Mouse (Mus musculus): ENCODE data around the gene Sorbs1. TPM values are rescaled to one million over a fixed set of nuclear protein-coding genes. Genes with fewer than 3 reads are reported as not detected.

The Sorbs1 gene
- polyA plus RNA-seq, 1 experiment: 84.4 TPM

DNA sequence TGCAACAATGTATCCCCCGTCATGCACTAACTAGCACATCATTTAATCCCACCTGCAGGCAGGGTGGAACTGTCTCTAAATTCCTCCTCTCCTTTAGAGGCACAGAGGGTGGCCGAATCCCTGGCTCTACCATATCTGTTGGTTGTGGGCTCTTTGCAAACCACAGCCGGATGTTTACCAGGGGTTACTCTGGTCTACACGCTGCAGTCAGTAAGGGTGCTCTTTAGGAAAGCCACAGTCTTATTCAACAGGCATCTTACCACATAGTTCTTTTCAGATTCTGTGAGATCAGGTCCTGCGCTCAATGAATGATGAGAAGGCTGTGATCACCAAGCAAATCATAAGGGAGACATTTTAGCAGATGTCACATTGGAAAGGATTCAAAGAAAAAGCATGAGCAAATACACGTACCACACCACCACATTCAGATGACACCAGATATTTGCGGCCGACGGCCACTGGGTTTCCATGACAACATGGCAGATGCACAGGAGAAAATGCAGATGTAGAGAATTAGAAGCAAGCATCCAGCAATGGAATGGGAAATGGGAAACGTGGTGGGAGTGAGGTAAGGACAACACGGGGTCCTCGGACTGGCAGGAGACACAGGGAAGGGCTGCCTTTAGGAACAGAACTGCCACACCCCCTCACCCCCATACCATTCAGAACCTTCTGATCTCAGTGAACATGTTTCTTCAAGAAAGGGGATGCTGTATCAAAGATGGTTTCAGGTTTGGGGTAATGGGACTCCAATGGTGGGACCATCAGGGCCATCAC lies 213.4 kb downstream of the Sorbs1 start:
- no peak overlapping the region for H3K9ac ChIP-seq (ENCODE audit: low read depth, poor library complexity, severe bottlenecking)
- H3K4me1 ChIP-seq (ENCODE audit: control insufficient read depth, insufficient read depth, low read length): no peaks in the 10 kb centered on the region
- no peaks in the 10 kb centered on the region for H3K27me3 ChIP-seq (ENCODE audit: control insufficient read depth, insufficient read depth, low read length, poor library complexity, severe bottlenecking)
- H3K4me3 ChIP-seq (ENCODE audit: low read depth, low read length): no peak overlapping the region
- TF ChIP-seq EP300 (IDR thresholded peaks at IDR 0.05; ENCODE audit: insufficient read depth, low read depth, low read length): no peak
- no peak for TF ChIP-seq POLR2A (IDR thresholded peaks at IDR 0.05; ENCODE audit: insufficient read depth, low read length)
- TF ChIP-seq CTCF (IDR thresholded peaks at IDR 0.05; ENCODE audit: low read depth, low read length): no peak
- no peaks in the 10 kb centered on the region for H3K9me3 ChIP-seq (replicated peaks; ENCODE audit: control insufficient read depth, insufficient read depth, low read length, poor library complexity, severe bottlenecking)
- H3K27ac ChIP-seq (ENCODE audit: insufficient read depth, low read length): no peak overlapping the region
- H3K36me3 ChIP-seq (ENCODE audit: control insufficient read depth, insufficient read depth, low read length, poor library complexity, severe bottlenecking): no peaks in the 10 kb centered on the region

DNA sequence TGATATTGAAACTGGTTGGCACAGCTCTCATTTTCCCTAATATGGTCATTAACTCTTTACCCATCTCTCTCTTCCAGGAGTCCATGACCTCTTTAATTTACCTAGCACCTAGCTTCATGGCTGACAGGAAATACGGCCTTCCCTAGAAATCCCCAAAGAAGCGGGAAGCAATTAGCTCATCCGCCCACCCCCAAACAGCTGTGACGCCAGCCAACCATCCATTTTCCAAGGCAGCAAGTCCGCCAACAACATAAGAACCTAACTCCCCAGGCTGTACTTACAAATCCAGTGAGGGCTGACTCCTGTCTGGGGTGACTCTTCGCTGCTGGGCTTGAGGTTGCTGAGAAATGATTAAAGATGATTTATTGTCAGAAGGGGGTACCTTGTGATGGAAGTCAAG lies 214.4 kb downstream of the Sorbs1 start:
- H3K9ac ChIP-seq (ENCODE audit: low read depth, poor library complexity, severe bottlenecking): no peak overlapping the region
- H3K4me3 ChIP-seq (ENCODE audit: low read depth, low read length): no peak overlapping the region
- H3K4me1 ChIP-seq (ENCODE audit: control insufficient read depth, insufficient read depth, low read length): no peaks in the 10 kb centered on the region
- H3K27ac ChIP-seq (ENCODE audit: insufficient read depth, low read length): no peak overlapping the region
- no peaks in the 10 kb centered on the region for H3K27me3 ChIP-seq (ENCODE audit: control insufficient read depth, insufficient read depth, low read length, poor library complexity, severe bottlenecking)
- H3K36me3 ChIP-seq (ENCODE audit: control insufficient read depth, insufficient read depth, low read length, poor library complexity, severe bottlenecking): no peaks in the 10 kb centered on the region
- no peak for TF ChIP-seq CTCF (IDR thresholded peaks at IDR 0.05; ENCODE audit: low read depth, low read length)
- TF ChIP-seq POLR2A (IDR thresholded peaks at IDR 0.05; ENCODE audit: insufficient read depth, low read length): no peak
- no peak for TF ChIP-seq EP300 (IDR thresholded peaks at IDR 0.05; ENCODE audit: insufficient read depth, low read depth, low read length)
- no peaks in the 10 kb centered on the region for H3K9me3 ChIP-seq (replicated peaks; ENCODE audit: control insufficient read depth, insufficient read depth, low read length, poor library complexity, severe bottlenecking)

- Histone ChIP-seq H3K4me1 (ENCODE audit: control insufficient read depth, insufficient read depth, low read length) (no peaks in the 10 kb centered on the region), H3K27ac (ENCODE audit: insufficient read depth, low read length) (no peak overlapping the region)
Observed at GRCm38 (mm10) chr19:40298574-40298973, 215.0 kb downstream of the Sorbs1 start.

DNA sequence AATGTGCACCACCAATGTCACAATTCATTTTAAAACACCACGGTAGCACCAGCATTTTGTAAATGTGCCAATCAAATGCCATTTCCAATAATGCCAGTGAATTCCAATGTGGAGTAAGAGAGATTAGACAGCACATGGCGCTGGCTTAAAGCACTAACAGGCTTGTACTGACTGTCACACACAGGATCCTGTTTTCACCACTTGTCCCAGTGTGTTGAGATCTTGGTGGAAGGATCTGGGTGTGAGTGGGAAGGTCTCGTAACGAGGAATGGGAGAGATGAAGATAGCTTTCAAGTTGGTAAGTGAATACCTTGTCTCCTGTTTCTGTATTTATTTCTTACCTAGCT lies 215.8 kb downstream of the Sorbs1 start:
- H3K27me3 ChIP-seq (ENCODE audit: control insufficient read depth, insufficient read depth, low read length, poor library complexity, severe bottlenecking): no peaks in the 10 kb centered on the region
- H3K9ac ChIP-seq (ENCODE audit: low read depth, poor library complexity, severe bottlenecking): no peak overlapping the region
- H3K36me3 ChIP-seq (ENCODE audit: control insufficient read depth, insufficient read depth, low read length, poor library complexity, severe bottlenecking): no peaks in the 10 kb centered on the region
- no peaks in the 10 kb centered on the region for H3K4me1 ChIP-seq (ENCODE audit: control insufficient read depth, insufficient read depth, low read length)
- no peak for TF ChIP-seq CTCF (IDR thresholded peaks at IDR 0.05; ENCODE audit: low read depth, low read length)
- H3K9me3 ChIP-seq (replicated peaks; ENCODE audit: control insufficient read depth, insufficient read depth, low read length, poor library complexity, severe bottlenecking): no peaks in the 10 kb centered on the region
- no peak overlapping the region for H3K4me3 ChIP-seq (ENCODE audit: low read depth, low read length)
- H3K27ac ChIP-seq (ENCODE audit: insufficient read depth, low read length): no peak overlapping the region

More at GRCm38 (mm10) chr19:40298574-40298973, 215.0 kb downstream of the Sorbs1 start:
- TF ChIP-seq CTCF (IDR thresholded peaks at IDR 0.05; ENCODE audit: low read depth, low read length) (no peak), POLR2A (IDR thresholded peaks at IDR 0.05; ENCODE audit: insufficient read depth, low read length) (no peak), EP300 (IDR thresholded peaks at IDR 0.05; ENCODE audit: insufficient read depth, low read depth, low read length) (no peak)
- Histone ChIP-seq H3K9me3 (replicated peaks; ENCODE audit: control insufficient read depth, insufficient read depth, low read length, poor library complexity, severe bottlenecking) (no peaks in the 10 kb centered on the region), H3K36me3 (ENCODE audit: control insufficient read depth, insufficient read depth, low read length, poor library complexity, severe bottlenecking) (no peaks in the 10 kb centered on the region), H3K4me3 (ENCODE audit: low read depth, low read length) (no peak overlapping the region), H3K9ac (ENCODE audit: low read depth, poor library complexity, severe bottlenecking) (no peak overlapping the region), H3K27me3 (ENCODE audit: control insufficient read depth, insufficient read depth, low read length, poor library complexity, severe bottlenecking) (no peaks in the 10 kb centered on the region)

GRCm38 (mm10) chr19:40297078-40297797 lies 216.3 kb downstream of the Sorbs1 start:
- no peak overlapping the region for H3K27ac ChIP-seq (ENCODE audit: insufficient read depth, low read length)

GRCm38 (mm10) chr19:40294231-40294630 lies 219.3 kb downstream of the Sorbs1 start:
- Histone ChIP-seq H3K27me3 (ENCODE audit: control insufficient read depth, insufficient read depth, low read length, poor library complexity, severe bottlenecking) (no peaks in the 10 kb centered on the region), H3K27ac (ENCODE audit: insufficient read depth, low read length) (no peak overlapping the region), H3K4me3 (ENCODE audit: low read depth, low read length) (no peak overlapping the region), H3K4me1 (ENCODE audit: control insufficient read depth, insufficient read depth, low read length) (no peaks in the 10 kb centered on the region), H3K36me3 (ENCODE audit: control insufficient read depth, insufficient read depth, low read length, poor library complexity, severe bottlenecking) (no peaks in the 10 kb centered on the region), H3K9me3 (replicated peaks; ENCODE audit: control insufficient read depth, insufficient read depth, low read length, poor library complexity, severe bottlenecking) (no peaks in the 10 kb centered on the region), H3K9ac (ENCODE audit: low read depth, poor library complexity, severe bottlenecking) (no peak overlapping the region)
- TF ChIP-seq EP300 (IDR thresholded peaks at IDR 0.05; ENCODE audit: insufficient read depth, low read depth, low read length) (no peak), CTCF (IDR thresholded peaks at IDR 0.05; ENCODE audit: low read depth, low read length) (no peak), POLR2A (IDR thresholded peaks at IDR 0.05; ENCODE audit: insufficient read depth, low read length) (no peak)

More at GRCm38 (mm10) chr19:40297078-40297797, 216.3 kb downstream of the Sorbs1 start:
- no peak overlapping the region for H3K4me3 ChIP-seq (ENCODE audit: low read depth, low read length)
- no peaks in the 10 kb centered on the region for H3K27me3 ChIP-seq (ENCODE audit: control insufficient read depth, insufficient read depth, low read length, poor library complexity, severe bottlenecking)
- no peaks in the 10 kb centered on the region for H3K4me1 ChIP-seq (ENCODE audit: control insufficient read depth, insufficient read depth, low read length)
- H3K36me3 ChIP-seq (ENCODE audit: control insufficient read depth, insufficient read depth, low read length, poor library complexity, severe bottlenecking): no peaks in the 10 kb centered on the region
- no peaks in the 10 kb centered on the region for H3K9me3 ChIP-seq (replicated peaks; ENCODE audit: control insufficient read depth, insufficient read depth, low read length, poor library complexity, severe bottlenecking)
- H3K9ac ChIP-seq (ENCODE audit: low read depth, poor library complexity, severe bottlenecking): no peak overlapping the region
- TF ChIP-seq EP300 (IDR thresholded peaks at IDR 0.05; ENCODE audit: insufficient read depth, low read depth, low read length) (no peak), POLR2A (IDR thresholded peaks at IDR 0.05; ENCODE audit: insufficient read depth, low read length) (no peak), CTCF (IDR thresholded peaks at IDR 0.05; ENCODE audit: low read depth, low read length) (no peak)
